Mouse (Mus musculus): ENCODE measurements around the gene Aldh3b3. TPM values are rescaled to one million over a fixed set of nuclear protein-coding genes. Genes with fewer than 3 reads are reported as not detected.
A peak's percentile ranks its signal among the peaks of the same experiment; 100 is the strongest.

Gene Aldh3b3
- not detected for total RNA-seq (2021)
- long read RNA-seq, experiment 1 = 0 reads
- long read RNA-seq, experiment 2 = 0 reads

- no peak for DNase-seq
- intact Hi-C loops (cut with DNase I) = no loop called here
- H3K27ac ChIP-seq = no peak within 1 kb of the TSS
- no peak within 1 kb of the TSS for H3K4me3 ChIP-seq
- no peak for TF ChIP-seq CTCF (IDR thresholded peaks at IDR 0.05)
Observed at GRCm38 (mm10) chr19:3958470-3958869, at the start of gene Aldh3b3. Aldh3b3 (plus strand) TSS chr19:3958645.

GRCm38 (mm10) chr19:3910206-3910605 is 48.2 kb upstream of the Aldh3b3 start:
- DNase-seq = no peak
- intact Hi-C loops (cut with DNase I) = loop anchor here (5.0 kb wide), 2 partner anchors 58 to 138 kb away; partner anchors contain the start of gene Chka
- Histone ChIP-seq H3K4me3 (no peak overlapping the region), H3K27ac (no peak overlapping the region)
- TF ChIP-seq CTCF (IDR thresholded peaks at IDR 0.05) = no peak

GRCm38 (mm10) chr19:3912337-3913204 is 45.9 kb upstream of the Aldh3b3 start, which contains the start of gene Ndufs8:
Ndufs8 (minus strand) TSS chr19:3912774.
- peak; percentile 93 for DNase-seq
- Histone ChIP-seq H3K4me3 (peak within 1 kb of the TSS; percentile 78), H3K27ac (peak within 1 kb of the TSS; percentile 99)
- no peak for TF ChIP-seq CTCF (IDR thresholded peaks at IDR 0.05)
- intact Hi-C loops (cut with DNase I) = loop anchor here (5.0 kb wide), 2 partner anchors 60 to 140 kb away; partner anchors contain the start of gene Chka

GRCm38 (mm10) chr19:3913692-3914091 is 44.8 kb upstream of the Aldh3b3 start:
- DNase-seq = no peak
- no peak for TF ChIP-seq CTCF (IDR thresholded peaks at IDR 0.05)
- Histone ChIP-seq H3K4me3 (peak overlapping the region; percentile 78), H3K27ac (peak overlapping the region; percentile 99)
- intact Hi-C loops (cut with DNase I) = loop anchor here (5.0 kb wide), 2 partner anchors 61 to 141 kb away; partner anchors contain the start of gene Chka

GRCm38 (mm10) chr19:3914535-3914934 is 43.9 kb upstream of the Aldh3b3 start:
- H3K27ac ChIP-seq = no peak overlapping the region
- intact Hi-C loops (cut with DNase I) = loop anchor here (5.0 kb wide), 2 partner anchors 62 to 142 kb away; partner anchors contain the start of gene Chka
- TF ChIP-seq CTCF (IDR thresholded peaks at IDR 0.05) = no peak
- no peak overlapping the region for H3K4me3 ChIP-seq
- no peak for DNase-seq

- Histone ChIP-seq H3K27ac (no peak overlapping the region), H3K4me3 (no peak overlapping the region)
- DNase-seq = no peak
- intact Hi-C loops (cut with DNase I) = no loop called here
- no peak for TF ChIP-seq CTCF (IDR thresholded peaks at IDR 0.05)
Observed at GRCm38 (mm10) chr19:3916727-3917126, 41.7 kb upstream of the Aldh3b3 start.

- Histone ChIP-seq H3K27ac (no peak overlapping the region), H3K4me3 (no peak overlapping the region)
- no peak for TF ChIP-seq CTCF (IDR thresholded peaks at IDR 0.05)
- intact Hi-C loops (cut with DNase I) = no loop called here
- no peak for DNase-seq
Observed at GRCm38 (mm10) chr19:3919928-3920327, 38.5 kb upstream of the Aldh3b3 start.

- H3K27ac ChIP-seq = peak overlapping the region; percentile 79
- no peak for TF ChIP-seq CTCF (IDR thresholded peaks at IDR 0.05)
- peak; percentile 42 for DNase-seq
- no peak overlapping the region for H3K4me3 ChIP-seq
- intact Hi-C loops (cut with DNase I) = no loop called here
Observed at GRCm38 (mm10) chr19:3922661-3923371, 35.6 kb upstream of the Aldh3b3 start.

- no peak for TF ChIP-seq CTCF (IDR thresholded peaks at IDR 0.05)
- Histone ChIP-seq H3K27ac (peak overlapping the region; percentile 79), H3K4me3 (peak overlapping the region; percentile 1; the same call in 1 of the 2 replicates)
- intact Hi-C loops (cut with DNase I) = no loop called here
- DNase-seq = peak; percentile 66
Observed at GRCm38 (mm10) chr19:3923586-3923985, 34.9 kb upstream of the Aldh3b3 start.

GRCm38 (mm10) chr19:3924190-3924589 is 34.3 kb upstream of the Aldh3b3 start:
- no peak overlapping the region for H3K4me3 ChIP-seq
- DNase-seq = peak; percentile 24
- intact Hi-C loops (cut with DNase I) = no loop called here
- TF ChIP-seq CTCF (IDR thresholded peaks at IDR 0.05) = no peak
- H3K27ac ChIP-seq = peak overlapping the region; percentile 79

- intact Hi-C loops (cut with DNase I) = no loop called here
- Histone ChIP-seq H3K27ac (peak overlapping the region; percentile 79), H3K4me3 (no peak overlapping the region)
- DNase-seq = peak; percentile 16
- TF ChIP-seq CTCF (IDR thresholded peaks at IDR 0.05) = no peak
Observed at GRCm38 (mm10) chr19:3924868-3925267, 33.6 kb upstream of the Aldh3b3 start.

- TF ChIP-seq CTCF (IDR thresholded peaks at IDR 0.05) = no peak
- intact Hi-C loops (cut with DNase I) = no loop called here
- H3K27ac ChIP-seq = peak overlapping the region; percentile 52
- no peak overlapping the region for H3K4me3 ChIP-seq
- no peak for DNase-seq
Observed at GRCm38 (mm10) chr19:3925859-3926258, 32.6 kb upstream of the Aldh3b3 start.

GRCm38 (mm10) chr19:3926279-3926678 is 32.2 kb upstream of the Aldh3b3 start:
- DNase-seq = peak; percentile 52
- Histone ChIP-seq H3K27ac (peak overlapping the region; percentile 52), H3K4me3 (no peak overlapping the region)
- TF ChIP-seq CTCF (IDR thresholded peaks at IDR 0.05) = no peak
- intact Hi-C loops (cut with DNase I) = no loop called here

Measured in gastrocnemius, adult 2 months (tissue).